In the genomic region with DNA sequence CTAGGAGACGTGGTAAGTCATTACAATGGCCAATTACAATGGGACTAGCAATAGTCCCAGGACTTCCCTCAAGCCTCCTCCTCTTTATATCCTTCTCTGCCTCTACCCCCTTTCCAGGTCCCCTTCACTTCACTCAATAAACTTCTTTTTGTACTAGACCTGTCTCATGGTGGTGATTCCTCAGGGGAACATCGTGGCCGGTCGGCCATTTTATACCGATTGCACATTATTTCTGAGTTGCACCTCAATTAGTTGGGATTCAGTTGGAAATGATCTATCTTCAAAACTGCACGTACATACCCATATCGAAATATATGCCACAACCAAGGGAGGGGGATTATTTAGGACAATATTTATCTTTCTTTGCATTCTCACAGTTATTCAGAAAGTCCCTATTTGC, we compare ENCODE assay signal across 8 mouse cellular contexts. TPM values are rescaled to one million over a fixed set of nuclear protein-coding genes. Genes with fewer than 3 reads are reported as not detected.
A peak's percentile ranks its signal among the peaks of the same experiment; 100 is the strongest.
DNase-seq lines count a peak whose midpoint lies in the region; ATAC-seq and TF ChIP-seq lines count a peak whose summit lies in the region.

No protein-coding gene starts in this region.

- ATAC-seq in heart, embryonic 12.5 days (ENCODE audit: insufficient number of reproducible peaks, low FRiP score): 0 out of 2 replicates have a peak, but pooled peaks have one; percentile 0
- peak; percentile 24; the same call in 1 of the 2 replicates for ATAC-seq in midbrain, embryonic 12.5 days (ENCODE audit: low FRiP score, low read depth)

- no peak for TF ChIP-seq CTCF in MEL (IDR thresholded peaks at IDR 0.05 in 2 of 3, conservative IDR thresholded peaks at IDR 0.05 in 1 of 3; ENCODE audit: control insufficient read depth in 1 of 3, insufficient read depth in 1 of 3, low read depth in 2 of 3, low read length in 3 of 3, poor library complexity in 1 of 3, severe bottlenecking in 1 of 3)

- peak overlapping the region; percentile 75 for H3K4me3 ChIP-seq in heart, embryonic 12.5 days
- H3K4me3 ChIP-seq in MEL (ENCODE audit: control insufficient read depth in 1 of 2, insufficient read depth in 1 of 2, low read depth in 2 of 2, low read length in 2 of 2): peak overlapping the region; percentile 71 to 86
- peak overlapping the region; percentile 78 for H3K4me3 ChIP-seq in hindbrain, embryonic 10.5 days
- H3K4me3 ChIP-seq in midbrain, embryonic 12.5 days: peak overlapping the region; percentile 71

- no peak for TF ChIP-seq RAD21 in MEL (IDR thresholded peaks at IDR 0.05; ENCODE audit: low read depth, low read length)

- TF ChIP-seq POLR2A in MEL (IDR thresholded peaks at IDR 0.05; ENCODE audit: control insufficient read depth in 1 of 2, insufficient read depth in 1 of 2, low read depth in 1 of 2, low read length in 2 of 2, poor library complexity in 1 of 2): no peak; a peak in 1 of 4 replicates

- peaks cover 22% of the 10 kb centered on the region for H3K79me2 ChIP-seq in MEL (ENCODE audit: control insufficient read depth, insufficient read depth, low read length, poor library complexity)

- no peaks in the 10 kb centered on the region for H3K9me3 ChIP-seq in heart, embryonic 12.5 days (replicated peaks)
- H3K9me3 ChIP-seq in MEL (replicated peaks; ENCODE audit: insufficient read depth, low read length): no peaks in the 10 kb centered on the region
- no peaks in the 10 kb centered on the region for H3K9me3 ChIP-seq in hindbrain, embryonic 10.5 days
- H3K9me3 ChIP-seq in midbrain, embryonic 12.5 days: no peaks in the 10 kb centered on the region

- no peak for DNase-seq in heart, postnatal 4 days
- peak; percentile 67 for DNase-seq in MEL (ENCODE audit: low read depth, low spot score)
- peak; percentile 10 for DNase-seq in hindbrain, embryonic 10.5 days (ENCODE audit: low spot score)
- DNase-seq in layer of hippocampus, postnatal 25 days (ENCODE audit: extremely low spot score in 1 of 2, low spot score in 1 of 2): no peak
- no peak for DNase-seq in ovary, postnatal 14 days (ENCODE audit: low spot score)
- no peak for DNase-seq in thymus, postnatal 4 days

- 30% methylated on average over 7 of the region's 7 CpGs for WGBS in heart, embryonic 12.5 days
- WGBS in hindbrain, embryonic 10.5 days: 31% methylated on average over 7 of the region's 7 CpGs
- 27% methylated on average over 7 of the region's 7 CpGs for WGBS in midbrain, embryonic 12.5 days

- H3K36me3 ChIP-seq in heart, embryonic 12.5 days: peaks cover 28% of the 10 kb centered on the region
- peaks cover 4 to 25% of the 10 kb centered on the region in 2 experiments for H3K36me3 ChIP-seq in MEL (ENCODE audit: control insufficient read depth in 1 of 2, insufficient read depth in 2 of 2, low read length in 2 of 2)
- peaks cover 42% of the 10 kb centered on the region for H3K36me3 ChIP-seq in hindbrain, embryonic 10.5 days
- H3K36me3 ChIP-seq in midbrain, embryonic 12.5 days: peaks cover 25% of the 10 kb centered on the region

- peaks cover 10% of the 10 kb centered on the region for H3K4me1 ChIP-seq in heart, embryonic 12.5 days (replicated peaks)
- H3K4me1 ChIP-seq in MEL (ENCODE audit: control insufficient read depth in 1 of 2, insufficient read depth in 2 of 2, low read length in 2 of 2): peaks cover 6 to 7% of the 10 kb centered on the region in 2 experiments; a peak in 3 of 4 replicates
- H3K4me1 ChIP-seq in hindbrain, embryonic 10.5 days (replicated peaks): peaks cover 14% of the 10 kb centered on the region
- H3K4me1 ChIP-seq in midbrain, embryonic 12.5 days: peaks cover 15% of the 10 kb centered on the region

- peak overlapping the region; percentile 89; the same call in 1 of the 2 replicates for H3K27ac ChIP-seq in heart, embryonic 12.5 days (ENCODE audit: poor library complexity, severe bottlenecking)
- peak overlapping the region; percentile 88 for H3K27ac ChIP-seq in MEL (ENCODE audit: control insufficient read depth, low read depth, low read length)
- peak overlapping the region; percentile 94 for H3K27ac ChIP-seq in hindbrain, embryonic 10.5 days
- peak overlapping the region; percentile 99 for H3K27ac ChIP-seq in midbrain, embryonic 12.5 days (replicated peaks)

- no peak for TF ChIP-seq EP300 in MEL (IDR thresholded peaks at IDR 0.05; ENCODE audit: low read depth in 1 of 2, low read length in 2 of 2)

- peak overlapping the region; percentile 81 for H3K4me2 ChIP-seq in heart, embryonic 12.5 days
- peak overlapping the region; percentile 85 for H3K4me2 ChIP-seq in midbrain, embryonic 12.5 days (replicated peaks)

- peak overlapping the region; percentile 78 for H3K9ac ChIP-seq in heart, embryonic 12.5 days
- H3K9ac ChIP-seq in MEL (ENCODE audit: control insufficient read depth, low read depth, low read length, poor library complexity, severe bottlenecking): peak overlapping the region; percentile 77
- H3K9ac ChIP-seq in midbrain, embryonic 12.5 days (replicated peaks): peak overlapping the region; percentile 75

- no peaks in the 10 kb centered on the region for H3K27me3 ChIP-seq in heart, embryonic 12.5 days (replicated peaks)
- H3K27me3 ChIP-seq in MEL (ENCODE audit: control insufficient read depth in 1 of 2, insufficient read depth in 2 of 2, low read length in 2 of 2): no peaks in the 10 kb centered on the region
- H3K27me3 ChIP-seq in hindbrain, embryonic 10.5 days (ENCODE audit: insufficient read depth, poor library complexity, severe bottlenecking): no peaks in the 10 kb centered on the region
- no peaks in the 10 kb centered on the region for H3K27me3 ChIP-seq in midbrain, embryonic 12.5 days

TF ChIP-seq in MEL, 35 proteins besides CTCF, POLR2A, EP300 and RAD21 (continues in another document):
- TF ChIP-seq E2F4 (IDR thresholded peaks at IDR 0.05; ENCODE audit: borderline replicate concordance, low read depth, low read length) (no peak), RCOR1 (IDR thresholded peaks at IDR 0.05; ENCODE audit: low read depth, low read length) (no peak), POLR2AphosphoS5 (IDR thresholded peaks at IDR 0.05; ENCODE audit: borderline replicate concordance, low read depth, low read length) (no peak), CHD1 (IDR thresholded peaks at IDR 0.05; ENCODE audit: low read depth, low read length) (peak; percentile 74; the same call in 1 of the 2 replicates), POLR2AphosphoS2 (IDR thresholded peaks at IDR 0.05; ENCODE audit: low read length) (0 out of 2 replicates have a peak, but pooled peaks have one; percentile 11), MYB (IDR thresholded peaks at IDR 0.05; ENCODE audit: low read depth, low read length) (no peak), SIN3A (IDR thresholded peaks at IDR 0.05; ENCODE audit: low read length) (peak; percentile 17; the same call in 1 of the 2 replicates), MEF2A (IDR thresholded peaks at IDR 0.05; ENCODE audit: extremely low read depth, insufficient replicate concordance, low read depth, low read length, poor library complexity, severe bottlenecking) (no peak), ZMIZ1 (IDR thresholded peaks at IDR 0.05; ENCODE audit: low read depth, low read length) (no peak), GATA1 (IDR thresholded peaks at IDR 0.05; ENCODE audit: low read depth, low read length) (no peak), TBP (IDR thresholded peaks at IDR 0.05; ENCODE audit: low read depth, low read length) (0 out of 2 replicates have a peak, but pooled peaks have one; percentile 46), HCFC1 (IDR thresholded peaks at IDR 0.05; ENCODE audit: low read depth, low read length) (0 out of 2 replicates have a peak, but pooled peaks have one; percentile 41)

RNA-seq across cellular contexts. Expression of gene Rc3h2, which starts 8.9 kb away (rescaled TPM):
- 14.6 and 17.5 TPM in 2 replicates for polyA plus RNA-seq in heart, embryonic 12.5 days (2016; fragmentation: Nextera tagmentation; extraction: Ambion mirVana)
- total RNA-seq in heart, postnatal 4 days (2021): 10 to 100 TPM; 45.1 to 51.6 TPM
- 9.8 and 10.5 TPM in 2 replicates for total RNA-seq in MEL (2012; rRNA removed)
- 10 to 100 TPM in 1 of 2 experiments, 1 to 10 TPM in 1; 4.1 to 43.5 TPM for polyA plus RNA-seq in MEL (2012; ENCODE audit: insufficient read depth in 1 of 2, insufficient read length in 2 of 2, low read depth in 1 of 2, low replicate concordance in 2 of 2, missing spikeins in 1 of 2)
- polyA plus RNA-seq in hindbrain, embryonic 10.5 days (2016; fragmentation: Nextera tagmentation; extraction: Ambion mirVana): 18.3 and 19.3 TPM in 2 replicates
- 33.4 and 39.7 TPM in 2 replicates for polyA plus RNA-seq in midbrain, embryonic 12.5 days (2016; fragmentation: Nextera tagmentation; extraction: Ambion mirVana)
- 10 to 100 TPM; 80.3 to 83.2 TPM for total RNA-seq in layer of hippocampus, postnatal 25 days (2021)

RNA-seq across cellular contexts. Expression of gene Zbtb26, which starts 11.3 kb away (rescaled TPM):
- 7.2 and 7.4 TPM in 2 replicates for polyA plus RNA-seq in heart, embryonic 12.5 days (2016; fragmentation: Nextera tagmentation; extraction: Ambion mirVana)
- 1 to 10 TPM; 5.3 to 5.5 TPM for total RNA-seq in heart, postnatal 4 days (2021)
- 4.6 and 5.0 TPM in 2 replicates for total RNA-seq in MEL (2012; rRNA removed)
- 1 to 10 TPM in 1 of 2 experiments, not detected in 1; 4.2 TPM for polyA plus RNA-seq in MEL (2012; ENCODE audit: insufficient read depth in 1 of 2, insufficient read length in 2 of 2, low read depth in 1 of 2, low replicate concordance in 2 of 2, missing spikeins in 1 of 2)
- 7.7 and 9.3 TPM in 2 replicates for polyA plus RNA-seq in hindbrain, embryonic 10.5 days (2016; fragmentation: Nextera tagmentation; extraction: Ambion mirVana)
- polyA plus RNA-seq in midbrain, embryonic 12.5 days (2016; fragmentation: Nextera tagmentation; extraction: Ambion mirVana): 13.6 and 14.0 TPM in 2 replicates
- total RNA-seq in layer of hippocampus, postnatal 25 days (2021): 1 to 10 TPM; 8.6 to 9.5 TPM

RNA-seq across cellular contexts. Expression of gene Zbtb6, which starts 11.4 kb away (rescaled TPM):
- 4.7 and 5.4 TPM in 2 replicates for polyA plus RNA-seq in heart, embryonic 12.5 days (2016; fragmentation: Nextera tagmentation; extraction: Ambion mirVana)
- 1 to 10 TPM; 6.7 to 7.0 TPM for total RNA-seq in heart, postnatal 4 days (2021)
- 7.4 and 8.7 TPM in 2 replicates for total RNA-seq in MEL (2012; rRNA removed)
- 1 to 10 TPM in 1 of 2 experiments, not detected in 1; 5.3 TPM for polyA plus RNA-seq in MEL (2012; ENCODE audit: insufficient read depth in 1 of 2, insufficient read length in 2 of 2, low read depth in 1 of 2, low replicate concordance in 2 of 2, missing spikeins in 1 of 2)
- 6.1 and 6.5 TPM in 2 replicates for polyA plus RNA-seq in hindbrain, embryonic 10.5 days (2016; fragmentation: Nextera tagmentation; extraction: Ambion mirVana)
- polyA plus RNA-seq in midbrain, embryonic 12.5 days (2016; fragmentation: Nextera tagmentation; extraction: Ambion mirVana): 11.9 and 12.4 TPM in 2 replicates
- total RNA-seq in layer of hippocampus, postnatal 25 days (2021): 10 to 100 TPM; 14.9 to 15.1 TPM

RNA-seq across cellular contexts. Expression of gene Rabgap1, which starts 11.5 kb away (rescaled TPM):
- polyA plus RNA-seq in heart, embryonic 12.5 days (2016; fragmentation: Nextera tagmentation; extraction: Ambion mirVana): 37.2 and 39.2 TPM in 2 replicates
- total RNA-seq in heart, postnatal 4 days (2021): 10 to 100 TPM; 47.4 to 48.4 TPM
- total RNA-seq in MEL (2012; rRNA removed): 10.5 and 12.6 TPM in 2 replicates
- 10 to 100 TPM; 12.9 to 49.8 TPM for polyA plus RNA-seq in MEL (2012; ENCODE audit: insufficient read depth in 1 of 2, insufficient read length in 2 of 2, low read depth in 1 of 2, low replicate concordance in 2 of 2, missing spikeins in 1 of 2)
- 42.9 and 44.6 TPM in 2 replicates for polyA plus RNA-seq in hindbrain, embryonic 10.5 days (2016; fragmentation: Nextera tagmentation; extraction: Ambion mirVana)
- polyA plus RNA-seq in midbrain, embryonic 12.5 days (2016; fragmentation: Nextera tagmentation; extraction: Ambion mirVana): 65.5 and 70.5 TPM in 2 replicates
- total RNA-seq in layer of hippocampus, postnatal 25 days (2021): 10 to 100 TPM; 90.4 to 93.1 TPM

Comparison
In these comparisons a context has a peak if more than half of its experiments do, and no peak if none do; other contexts are left out.
1. DNase-seq: peak in MEL (single experiment) and hindbrain, embryonic 10.5 days (single experiment); none in heart, postnatal 4 days (single experiment), layer of hippocampus, postnatal 25 days (0 of 2), ovary, postnatal 14 days (single experiment) and thymus, postnatal 4 days (single experiment).
2. Peak in every context shown above with its lines, with median percentiles within 50 percentile points of each other: H3K27ac ChIP-seq, H3K4me3 ChIP-seq and H3K9ac ChIP-seq.